Mouse (Mus musculus) CH12.LX (cell line): ENCODE data around the gene Stk25.

Source experiments
- CHD1 ChIP-seq: IDR thresholded peaks from 2 replicates; pipeline ENCODE4 v1.6.1; 2012; ENCODE audit warnings: low read depth, low read length, improper control_type of control experiment, inconsistent platforms
- CTCF ChIP-seq, 2 experiments: IDR thresholded peaks in 1 of 2; conservative IDR thresholded peaks in 1 of 2; 2 replicates each; pipeline ENCODE4 v1.5.1; 2011 to 2012; ENCODE audit warnings: low read depth in 2 of 2, low read length in 2 of 2, improper control_type of control experiment in 1 of 2, inconsistent platforms in 1 of 2, mild to moderate bottlenecking in 1 of 2, moderate library complexity in 1 of 2
- E2F4 ChIP-seq: IDR thresholded peaks from 2 replicates; pipeline ENCODE4 v1.6.1; 2011; ENCODE audit warnings: low read depth, low read length, improper control_type of control experiment; ENCODE audit not compliant: insufficient replicate concordance
- EP300 ChIP-seq: IDR thresholded peaks from 2 replicates; pipeline ENCODE4 v1.6.1; 2011; ENCODE audit warnings: low read length, improper control_type of control experiment
- JUND ChIP-seq: conservative IDR thresholded peaks from 2 replicates; pipeline ENCODE4 v1.6.1; 2011; ENCODE audit warnings: low read depth, low read length, improper control_type of control experiment
- KAT2A ChIP-seq: IDR thresholded peaks from 2 replicates; pipeline ENCODE4 v1.6.1; 2012; ENCODE audit warnings: low read length, improper control_type of control experiment, inconsistent platforms; ENCODE audit not compliant: insufficient replicate concordance
- MAX ChIP-seq: IDR thresholded peaks from 2 replicates; pipeline ENCODE4 v1.6.1; 2011; ENCODE audit warnings: low read length, improper control_type of control experiment
- MXI1 ChIP-seq: IDR thresholded peaks from 2 replicates; pipeline ENCODE4 v1.6.1; 2011; ENCODE audit warnings: mild to moderate bottlenecking, low read depth, low read length, improper control_type of control experiment
- NRF1 ChIP-seq: IDR thresholded peaks from 2 replicates; pipeline ENCODE4 v1.6.1; 2014; ENCODE audit warnings: low read depth, mild to moderate bottlenecking, inconsistent platforms, low read length, improper control_type of control experiment, moderate library complexity
- POLR2A ChIP-seq: IDR thresholded peaks from 2 replicates; pipeline ENCODE4 v1.6.1; 2011; ENCODE audit warnings: low read depth, mild to moderate bottlenecking, improper control_type of control experiment, low read length
- TCF12 ChIP-seq: IDR thresholded peaks from 2 replicates; pipeline ENCODE4 v1.6.1; 2014; ENCODE audit warnings: low read depth, mild to moderate bottlenecking, inconsistent platforms, low read length, improper control_type of control experiment
- UBTF ChIP-seq: IDR thresholded peaks from 2 replicates; pipeline ENCODE4 v1.6.1; 2012; ENCODE audit warnings: low read depth, mild to moderate bottlenecking, inconsistent platforms, low read length, improper control_type of control experiment, moderate library complexity
- ZKSCAN1 ChIP-seq: IDR thresholded peaks from 2 replicates; pipeline ENCODE4 v1.6.1; 2012; ENCODE audit warnings: low read depth, inconsistent platforms, low read length, improper control_type of control experiment, borderline replicate concordance
- ZMIZ1 ChIP-seq: IDR thresholded peaks from 2 replicates; pipeline ENCODE4 v1.6.1; 2012; ENCODE audit warnings: low read depth, mild to moderate bottlenecking, inconsistent platforms, low read length, improper control_type of control experiment

- no peak for TF ChIP-seq NRF1
- no peak for TF ChIP-seq POLR2A
- no peak for TF ChIP-seq ZKSCAN1
- no peak for TF ChIP-seq E2F4
- no peak for TF ChIP-seq UBTF
- TF ChIP-seq CTCF (conservative IDR thresholded peaks at IDR 0.05 in 1 of 2, IDR thresholded peaks at IDR 0.05 in 1 of 2; ENCODE audit: low read depth in 2 of 2, low read length in 2 of 2), result no peak
- TF ChIP-seq MAX, result no peak
- TF ChIP-seq CHD1, result no peak
- TF ChIP-seq EP300, result no peak
- no peak for TF ChIP-seq ZMIZ1
- TF ChIP-seq JUND, result no peak
- TF ChIP-seq TCF12, result no peak
- TF ChIP-seq MXI1, result no peak
- no peak for TF ChIP-seq KAT2A
Observed at GRCm38 (mm10) chr1:93689901-93690496, 31.5 kb upstream of the Stk25 start.
